23 mouse cellular contexts compared by ENCODE assay signal in the genomic region with DNA sequence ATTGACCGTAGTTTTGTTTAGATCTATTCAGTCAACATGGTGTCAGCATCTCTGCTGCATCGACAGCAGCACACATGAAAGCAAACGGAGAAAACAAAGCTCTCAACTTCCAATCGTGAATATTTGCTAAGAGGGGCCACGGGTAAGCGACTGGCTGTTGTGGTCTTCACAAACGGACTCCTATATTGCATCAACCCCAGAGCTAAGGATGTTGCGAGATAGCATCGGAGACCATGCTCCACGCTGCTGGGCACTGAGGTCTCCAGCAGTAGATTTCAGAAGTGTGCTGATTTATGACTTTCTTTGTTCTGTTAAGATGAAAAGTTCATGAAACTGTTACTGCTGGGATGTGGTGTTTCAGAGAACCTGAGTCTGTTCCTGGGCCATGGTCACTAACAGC. TPM values are rescaled to one million over a fixed set of nuclear protein-coding genes. Genes with fewer than 3 reads are reported as not detected.
"Had no signal": no experiment of that assay in that cellular context is flagged by ENCODE, and none has a peak within 500 bp of the region (broad histone marks: within the 10 kb centered on the region; RNA-seq: fewer than 3 reads in every experiment).

No protein-coding gene starts in this region.

- ATAC-seq: hindbrain, embryonic 16.5 days; hindbrain, postnatal 0 days; intestine, embryonic 15.5 days; intestine, embryonic 16.5 days; intestine, postnatal 0 days had no signal

- DNase-seq: heart, postnatal 10 days; heart, postnatal 14 days; heart, postnatal 36 days; heart, postnatal 4 days; kidney, adult 11 months; kidney, adult 18-20 months; kidney, adult 2 months; kidney, adult 8-10 months; kidney, adult 9 months; kidney, postnatal 10 days; kidney, postnatal 14 days; kidney, postnatal 25 days; kidney, postnatal 36 days; kidney, postnatal 4 days; layer of hippocampus, adult 9-11 months; layer of hippocampus, postnatal 36 days had no signal

RNA-seq across cellular contexts. Expression of gene Bcas1, which starts 54.3 kb away (rescaled TPM):
- total RNA-seq: heart, postnatal 36 days; hematopoietic stem cell, adult 5-6 weeks had no signal
- polyA plus RNA-seq: kidney, embryonic 14.5 days had no signal
